In the genomic region with DNA sequence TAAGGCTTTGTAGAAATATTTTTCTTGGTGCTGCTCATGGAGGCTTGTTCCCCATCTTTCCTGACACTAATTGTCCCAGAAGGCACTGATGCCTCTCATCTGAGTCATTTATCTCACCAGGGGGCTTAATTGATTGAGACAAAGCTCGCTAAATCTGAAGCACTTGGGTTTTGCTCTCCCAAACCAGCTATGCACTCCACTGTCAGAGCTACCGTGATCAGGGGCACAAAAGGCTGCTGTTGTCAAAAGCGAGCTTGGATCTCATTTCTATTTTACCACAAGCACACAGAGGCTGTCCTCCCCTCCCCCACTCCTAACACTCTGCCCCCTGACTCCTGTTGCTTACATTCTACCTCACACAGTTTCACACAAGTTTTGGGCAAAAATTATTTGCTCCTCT, we compare ENCODE assay signal across 16 mouse cellular contexts.
DNase-seq lines count a peak whose midpoint lies in the region; ATAC-seq lines count a peak whose summit lies in the region.
"Had no signal": no experiment of that assay in that cellular context is flagged by ENCODE, and none has a peak within 500 bp of the region (broad histone marks: within the 10 kb centered on the region; RNA-seq: fewer than 3 reads in every experiment).

No protein-coding gene starts in this region.

- no peak overlapping the region for H3K27ac ChIP-seq in forebrain, embryonic 15.5 days (replicated peaks)
- H3K27ac ChIP-seq in midbrain, embryonic 13.5 days: 0 out of 2 replicates have a peak overlapping the region, but pooled peaks have one; percentile 58
- H3K27ac ChIP-seq: embryonic facial prominence, embryonic 12.5 days; heart, embryonic 10.5 days; kidney, postnatal 0 days had no signal

- peaks cover 13% of the 10 kb centered on the region for H3K4me1 ChIP-seq in forebrain, embryonic 15.5 days
- peaks cover 16% of the 10 kb centered on the region for H3K4me1 ChIP-seq in midbrain, embryonic 13.5 days (replicated peaks)
- H3K4me1 ChIP-seq: embryonic facial prominence, embryonic 12.5 days had no signal

- 3% methylated on average over 3 of the region's 3 CpGs for WGBS in forebrain, embryonic 15.5 days
- 0% methylated on average over 3 of the region's 3 CpGs for WGBS in midbrain, embryonic 13.5 days

- no peak overlapping the region for H3K4me2 ChIP-seq in forebrain, embryonic 15.5 days (replicated peaks)
- H3K4me2 ChIP-seq in midbrain, embryonic 13.5 days (replicated peaks): no peak overlapping the region
- H3K4me2 ChIP-seq: embryonic facial prominence, embryonic 12.5 days had no signal

- peak; percentile 62 for ATAC-seq in forebrain, embryonic 15.5 days (replicated peaks)
- peak; percentile 89 for ATAC-seq in midbrain, embryonic 13.5 days
- ATAC-seq in granulocyte monocyte progenitor cell, adult 5-6 weeks (replicated peaks; ENCODE audit: poor library complexity, severe bottlenecking): no peak

- H3K27me3 ChIP-seq in forebrain, embryonic 15.5 days: no peaks in the 10 kb centered on the region
- no peaks in the 10 kb centered on the region for H3K27me3 ChIP-seq in midbrain, embryonic 13.5 days
- H3K27me3 ChIP-seq: embryonic facial prominence, embryonic 12.5 days had no signal

- no peak overlapping the region for H3K4me3 ChIP-seq in forebrain, embryonic 15.5 days
- H3K4me3 ChIP-seq in midbrain, embryonic 13.5 days (replicated peaks): no peak overlapping the region
- H3K4me3 ChIP-seq: embryonic facial prominence, embryonic 12.5 days; heart, embryonic 10.5 days; myocyte had no signal

- DNase-seq in MN1 (ENCODE audit: low spot score): peak; percentile 36
- DNase-seq in embryo, embryonic 10 days (ENCODE audit: low spot score): peak; percentile 71
- no peak for DNase-seq in kidney, postnatal 36 days
- DNase-seq in urinary bladder, postnatal 25 days (ENCODE audit: low spot score): no peak
- DNase-seq in urinary bladder, postnatal 10 days (ENCODE audit: low spot score): no peak
- DNase-seq: adrenal gland, postnatal 10 days; cerebellum, adult 11-12 months; lung, postnatal 10 days; thymus, postnatal 36 days had no signal

- H3K36me3 ChIP-seq in forebrain, embryonic 15.5 days: no peaks in the 10 kb centered on the region
- H3K36me3 ChIP-seq in midbrain, embryonic 13.5 days: no peaks in the 10 kb centered on the region
- H3K36me3 ChIP-seq: embryonic facial prominence, embryonic 12.5 days; heart, embryonic 10.5 days had no signal

- no peaks in the 10 kb centered on the region for H3K9me3 ChIP-seq in forebrain, embryonic 15.5 days
- no peaks in the 10 kb centered on the region for H3K9me3 ChIP-seq in midbrain, embryonic 13.5 days
- H3K9me3 ChIP-seq: embryonic facial prominence, embryonic 12.5 days; heart, embryonic 10.5 days had no signal

- no peak overlapping the region for H3K9ac ChIP-seq in forebrain, embryonic 15.5 days (replicated peaks)
- H3K9ac ChIP-seq in midbrain, embryonic 13.5 days (replicated peaks): no peak overlapping the region
- H3K9ac ChIP-seq: embryonic facial prominence, embryonic 12.5 days had no signal

Comparison
In these comparisons a context has a peak if more than half of its experiments do, and no peak if none do; other contexts are left out.
1. DNase-seq: peak in MN1 (single experiment) and embryo, embryonic 10 days (single experiment); none in kidney, postnatal 36 days (0 of 2), urinary bladder, postnatal 25 days (single experiment) and urinary bladder, postnatal 10 days (single experiment).